Mouse (Mus musculus): ENCODE measurements around the gene Gm20388.

The Gm20388 gene

DNA sequence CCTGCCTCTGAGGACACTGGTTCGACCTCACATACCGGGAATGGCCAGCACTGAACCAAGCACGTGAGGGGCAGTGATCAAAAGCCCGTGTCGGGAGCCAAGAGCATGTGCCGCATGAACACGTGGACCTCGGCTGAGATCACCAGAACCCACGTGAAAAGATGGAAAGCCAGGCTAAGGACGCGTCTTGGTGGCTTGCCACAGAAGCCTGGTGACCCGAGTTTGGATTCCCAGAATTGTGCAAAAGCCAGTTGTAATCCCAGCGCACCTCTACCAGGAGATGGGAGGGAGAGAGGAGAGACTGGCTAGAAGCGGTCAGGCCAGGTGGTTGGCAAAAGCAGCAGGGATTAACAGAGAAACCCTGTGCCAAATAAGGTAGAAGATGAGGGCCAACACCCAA is 2605.1 kb downstream of the Gm20388 start:
- in situ Hi-C loops (cut with MboI, MseI): no loop called here

DNA sequence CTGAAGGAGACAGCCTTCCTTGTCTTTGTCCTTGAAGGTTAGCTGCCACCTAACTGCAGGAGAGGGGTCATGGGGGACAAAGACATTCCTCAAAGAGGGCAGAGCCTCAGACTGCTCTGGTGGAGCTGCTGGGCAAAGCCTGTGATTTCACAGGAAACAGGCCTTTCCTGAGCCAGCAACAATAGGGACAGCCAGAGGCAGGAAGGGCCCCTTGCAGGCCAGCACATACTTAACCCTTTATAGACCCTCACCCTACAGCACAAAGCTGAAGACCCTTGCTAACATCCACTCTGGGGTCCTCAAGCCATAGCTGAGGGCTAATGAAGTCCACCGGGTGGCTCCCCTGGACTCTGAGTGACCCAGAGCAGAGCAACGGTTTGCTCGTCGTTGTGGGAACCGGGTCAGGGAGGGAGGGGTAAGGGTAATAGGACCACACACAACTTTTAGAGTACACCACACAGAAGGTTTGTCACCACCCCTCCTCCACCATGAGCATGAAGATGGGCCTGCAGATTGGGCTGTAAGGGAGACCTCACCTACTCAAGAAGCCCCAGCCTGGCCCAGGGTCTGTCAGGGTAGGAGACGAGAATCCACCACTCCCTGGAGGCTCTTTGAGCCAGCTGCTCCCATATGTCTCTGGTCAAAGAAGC is 2607.0 kb downstream of the Gm20388 start:
- in situ Hi-C loops (cut with MboI, MseI): no loop called here

DNA sequence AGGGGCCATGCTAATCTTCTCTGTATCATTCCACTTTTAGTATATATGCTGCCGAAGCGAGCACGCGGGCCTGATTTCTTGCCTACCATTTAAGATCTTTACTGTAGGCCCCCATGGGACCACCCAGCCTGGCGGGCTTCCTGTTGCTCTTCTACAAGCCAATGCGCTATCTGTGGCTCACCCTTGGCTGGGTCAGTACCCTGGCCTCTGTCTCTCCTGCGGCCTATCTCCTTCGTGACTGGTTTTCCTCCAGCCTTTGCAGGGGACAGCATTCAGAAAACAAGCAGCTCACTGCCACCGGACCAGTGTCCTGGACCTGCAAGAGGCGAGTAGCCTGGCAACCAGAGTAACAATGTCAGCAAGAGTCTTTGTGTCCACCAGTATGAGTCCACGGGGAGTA is 2610.0 kb downstream of the Gm20388 start:
- in situ Hi-C loops (cut with MboI, MseI): loop anchor here (10.0 kb wide), 1 partner anchor 836 kb away; no protein-coding TSS in a partner anchor

DNA sequence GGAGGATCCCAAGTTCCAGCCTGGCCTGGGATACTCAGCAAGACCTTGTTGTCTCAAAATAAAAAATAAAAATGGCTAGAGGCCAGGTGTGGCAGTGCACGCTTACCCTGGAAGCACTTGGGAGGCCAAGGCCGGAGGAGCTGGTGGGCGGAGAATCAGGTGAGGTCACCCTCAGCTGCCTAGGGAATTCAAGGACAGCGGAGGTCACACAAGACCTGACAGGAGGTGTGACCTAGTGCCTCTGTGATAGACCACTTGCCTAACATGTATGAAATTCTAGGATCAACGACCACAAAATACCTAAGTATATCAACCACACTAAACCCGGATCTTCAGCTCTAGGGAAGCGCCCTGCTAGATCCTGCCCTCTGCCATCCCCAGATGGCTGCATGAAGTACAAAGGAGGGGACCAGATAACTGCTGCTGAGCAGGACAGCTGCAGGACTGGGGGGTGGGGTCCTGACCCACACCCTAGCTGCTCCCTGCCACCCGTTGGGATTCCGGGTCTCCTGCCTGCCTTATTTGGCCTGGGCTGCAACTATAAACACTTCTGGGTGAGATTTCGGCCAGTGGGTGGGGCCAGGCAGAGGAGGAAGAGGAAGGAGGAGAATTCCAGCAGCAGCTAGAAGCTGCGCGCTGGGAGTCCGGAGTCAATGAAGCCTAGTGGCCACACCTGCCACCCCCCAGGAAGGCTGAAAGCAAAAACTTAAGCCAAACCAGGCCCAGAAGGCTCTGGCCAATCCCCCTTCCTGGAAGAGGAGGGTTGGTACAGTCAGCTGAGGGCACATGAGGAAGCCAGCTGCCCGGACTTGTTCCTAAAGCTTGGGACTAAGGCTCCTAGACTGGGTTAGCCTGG is 2612.4 kb downstream of the Gm20388 start:
- in situ Hi-C loops (cut with MboI, MseI): loop anchor here (10.0 kb wide), 1 partner anchor 838 kb away; no protein-coding TSS in a partner anchor

DNA sequence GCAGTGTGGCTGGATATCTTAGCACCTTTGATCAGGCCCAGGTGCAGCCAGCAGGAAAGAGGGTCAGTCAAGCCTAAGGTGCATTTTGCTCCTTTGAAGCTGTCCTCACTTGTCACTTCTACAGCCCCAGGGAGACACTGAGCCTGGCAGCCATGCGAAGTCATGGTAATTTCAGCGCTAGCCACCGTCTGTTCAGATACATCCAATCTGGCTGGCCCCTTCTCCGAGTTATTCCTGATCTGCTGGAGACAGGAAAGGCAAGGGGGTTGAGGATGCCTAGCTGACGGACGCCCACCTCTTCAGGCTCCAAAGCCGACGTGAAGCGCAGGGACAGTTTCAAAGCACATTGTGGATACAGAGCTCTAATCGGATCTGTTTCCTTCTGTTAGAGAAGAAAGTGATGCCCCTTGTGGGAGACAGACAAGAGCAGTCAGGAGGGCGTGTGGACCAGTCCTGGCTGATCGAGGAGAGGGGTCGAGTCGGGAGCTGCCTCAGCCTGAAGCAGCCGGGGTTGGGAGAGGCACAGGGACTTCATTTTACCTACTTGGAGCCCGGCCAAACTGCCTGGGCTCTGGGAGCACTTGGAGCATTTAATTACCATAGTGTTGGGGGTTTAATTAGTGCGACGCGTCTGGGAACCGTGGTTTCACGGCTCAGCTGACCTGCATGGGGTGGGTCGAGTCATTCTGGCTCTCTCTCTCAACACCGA is 2613.2 kb downstream of the Gm20388 start:
- in situ Hi-C loops (cut with MboI, MseI): loop anchor here (10.0 kb wide), 1 partner anchor 839 kb away; no protein-coding TSS in a partner anchor

DNA sequence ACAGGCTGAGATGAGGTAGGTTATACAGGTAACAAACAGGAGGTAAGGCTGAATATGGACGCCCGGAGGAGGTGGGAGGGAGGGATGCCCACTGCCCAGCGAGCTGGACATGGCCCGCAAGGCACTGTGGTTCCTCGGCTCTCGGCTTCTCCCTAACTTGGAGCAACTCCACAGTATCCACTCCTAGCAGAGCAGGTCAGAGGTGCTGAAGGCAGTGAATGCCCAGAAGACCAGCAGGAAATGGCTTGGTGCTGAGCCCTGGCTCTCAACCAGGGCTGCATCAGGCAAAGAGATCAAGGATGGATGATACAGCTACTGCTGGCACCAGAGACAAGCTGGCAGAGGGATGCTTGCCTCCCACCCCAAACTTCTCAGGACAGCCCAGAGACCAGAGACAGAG is 2613.9 kb downstream of the Gm20388 start:
- in situ Hi-C loops (cut with MboI, MseI): loop anchor here (10.0 kb wide), 1 partner anchor 840 kb away; no protein-coding TSS in a partner anchor

DNA sequence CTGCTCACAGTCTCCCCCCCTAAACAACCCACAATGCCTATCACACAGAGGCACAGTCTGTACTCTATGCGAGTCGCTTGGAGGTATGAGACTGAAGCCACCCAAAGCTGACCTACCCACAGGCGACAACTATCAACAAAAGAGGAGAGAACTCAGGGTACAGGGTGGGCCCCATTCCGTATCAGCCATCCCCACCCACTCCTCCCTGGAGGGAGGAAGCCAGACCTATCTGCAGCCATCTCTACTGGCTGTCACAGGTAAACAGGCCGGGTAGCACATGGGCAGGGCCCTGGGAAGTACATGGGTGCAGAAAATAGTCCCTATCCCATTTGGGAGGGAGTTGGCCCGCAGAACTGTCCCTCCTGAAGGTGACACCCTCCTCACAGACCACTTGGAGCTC is 2614.4 kb downstream of the Gm20388 start:
- in situ Hi-C loops (cut with MboI, MseI): loop anchor here (10.0 kb wide), 1 partner anchor 840 kb away; no protein-coding TSS in a partner anchor

DNA sequence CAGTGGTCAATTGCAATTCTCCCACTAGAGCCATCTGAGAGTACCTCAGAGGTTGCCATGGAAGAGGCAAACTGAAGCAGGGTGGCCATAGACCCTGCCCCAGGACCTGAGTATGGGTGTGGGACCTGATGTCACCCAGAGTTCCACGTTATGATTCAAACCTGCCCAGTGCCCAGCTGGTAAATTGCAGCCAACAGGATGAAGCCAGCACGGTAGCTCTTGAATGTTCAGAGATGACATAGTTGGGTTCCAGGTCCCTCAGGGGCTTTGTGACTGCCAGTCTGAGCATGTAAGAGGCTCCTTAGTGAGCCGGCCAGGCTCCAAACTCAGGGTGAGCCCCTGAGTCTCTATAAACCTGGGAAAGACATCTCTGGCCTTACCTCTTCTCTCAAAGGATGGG is 2615.4 kb downstream of the Gm20388 start:
- in situ Hi-C loops (cut with MboI, MseI): loop anchor here (10.0 kb wide), 1 partner anchor 841 kb away; no protein-coding TSS in a partner anchor

DNA sequence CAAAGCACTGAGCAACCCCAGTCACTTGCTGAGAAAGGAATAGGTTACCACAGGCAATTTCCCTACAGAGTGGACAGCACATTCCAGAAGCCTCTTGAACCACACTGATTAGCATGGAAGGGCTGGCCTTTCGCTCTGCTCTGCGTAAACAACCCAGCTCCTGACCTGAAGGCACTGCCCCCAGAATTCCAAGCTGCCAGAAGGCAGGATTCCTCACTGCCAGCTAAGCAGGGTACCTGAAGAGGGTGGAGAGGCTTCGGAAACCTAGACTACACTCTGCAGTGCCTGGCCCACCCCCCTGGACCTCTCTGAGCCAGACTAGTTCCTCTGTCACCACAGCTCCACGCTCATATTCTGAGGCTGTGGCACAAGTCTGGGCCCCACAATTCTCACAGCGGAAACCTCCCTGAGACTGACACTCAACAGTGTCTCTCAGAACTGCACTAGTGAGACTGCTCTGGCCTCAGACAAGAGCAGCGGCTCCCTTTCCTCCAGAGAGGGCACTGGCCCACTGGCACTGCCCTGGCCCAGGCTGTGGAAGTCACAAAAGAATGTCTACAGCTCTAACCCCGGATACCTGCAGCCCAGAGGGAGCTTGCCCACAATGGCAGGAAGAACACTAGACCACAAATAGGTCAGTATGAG is 2616.0 kb downstream of the Gm20388 start:
- in situ Hi-C loops (cut with MboI, MseI): loop anchor here (10.0 kb wide), 1 partner anchor 842 kb away; no protein-coding TSS in a partner anchor

DNA sequence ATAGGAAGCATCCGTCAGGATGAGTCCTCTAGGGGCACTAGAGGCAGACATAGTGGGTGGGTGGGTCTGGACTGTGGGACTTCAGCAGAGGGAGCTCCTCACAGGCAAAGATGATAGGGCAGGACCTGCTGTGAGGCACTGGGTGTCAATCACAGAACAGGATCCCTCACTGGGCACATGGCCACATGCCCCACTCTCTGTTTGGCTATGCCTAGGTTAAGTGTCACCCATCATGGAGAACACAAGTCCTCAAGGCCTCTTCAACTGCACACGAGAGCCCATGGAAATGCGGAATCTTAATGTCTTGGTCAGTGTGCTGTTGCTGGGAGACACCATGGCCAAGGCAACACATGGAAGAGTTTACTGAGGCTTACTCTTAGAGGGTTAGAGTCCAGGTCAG is 2617.3 kb downstream of the Gm20388 start:
- in situ Hi-C loops (cut with MboI, MseI): loop anchor here (10.0 kb wide), 1 partner anchor 843 kb away; no protein-coding TSS in a partner anchor

DNA sequence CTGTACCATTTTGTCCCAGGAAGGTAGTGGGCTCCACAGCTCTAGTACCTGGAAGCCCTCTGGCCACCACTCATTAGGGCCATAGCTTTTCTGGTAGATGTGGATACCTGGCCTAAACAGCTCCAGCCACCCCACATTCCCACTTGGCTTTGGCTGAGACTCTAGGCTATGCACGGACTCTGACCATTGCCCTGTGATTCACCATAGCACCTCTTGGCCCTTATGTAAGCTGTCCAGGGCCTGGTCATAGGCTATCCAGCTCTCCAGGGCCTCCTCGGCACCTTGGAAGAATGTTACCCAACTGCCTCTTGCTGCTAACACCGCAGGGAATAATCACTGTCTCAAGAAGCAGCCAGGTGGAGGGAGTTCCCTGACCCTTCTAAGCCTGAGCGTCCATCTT is 2618.5 kb downstream of the Gm20388 start:
- in situ Hi-C loops (cut with MboI, MseI): loop anchor here (10.0 kb wide), 1 partner anchor 844 kb away; no protein-coding TSS in a partner anchor

DNA sequence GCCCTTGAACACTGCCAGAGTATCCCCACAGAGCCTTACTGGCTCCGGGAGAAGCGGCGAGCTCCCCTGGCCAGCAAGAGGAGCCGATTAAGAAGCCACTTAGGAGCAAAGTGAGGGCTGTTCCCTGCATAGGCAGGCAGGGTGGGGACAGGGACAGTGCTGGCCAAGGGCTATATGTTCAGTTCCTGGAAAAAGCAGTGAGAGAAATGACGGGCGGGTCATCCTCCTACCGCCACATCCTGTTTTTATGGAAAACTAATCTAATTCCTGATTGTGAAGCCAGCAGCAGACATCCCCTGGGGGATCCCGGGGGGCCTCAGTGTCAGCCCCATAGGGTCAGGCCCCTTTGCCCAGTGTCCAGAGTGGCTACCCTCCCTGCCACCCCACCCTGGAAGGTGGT is 2620.7 kb downstream of the Gm20388 start:
- in situ Hi-C loops (cut with MboI, MseI): no loop called here

DNA sequence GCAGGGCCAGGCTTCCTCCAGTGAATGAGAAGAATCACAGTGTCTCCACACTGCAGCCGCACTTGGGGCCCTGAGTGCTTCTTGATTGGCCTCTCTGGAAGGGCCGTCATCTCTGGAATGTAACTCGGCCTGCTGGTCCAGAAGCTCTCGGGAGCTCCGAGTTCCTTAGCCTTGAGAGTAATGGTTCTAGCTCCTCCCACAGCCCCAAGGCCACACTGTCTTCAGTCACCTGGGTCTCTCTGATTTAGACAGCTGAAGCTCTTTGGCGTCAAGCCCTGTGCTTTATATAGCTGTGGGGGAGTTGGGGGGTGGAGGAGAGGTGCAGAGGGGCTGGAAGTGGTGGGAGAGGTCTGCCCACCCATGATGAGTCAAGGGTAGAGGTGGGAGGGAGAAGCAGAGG is 2626.4 kb downstream of the Gm20388 start:
- in situ Hi-C loops (cut with MboI, MseI): no loop called here

DNA sequence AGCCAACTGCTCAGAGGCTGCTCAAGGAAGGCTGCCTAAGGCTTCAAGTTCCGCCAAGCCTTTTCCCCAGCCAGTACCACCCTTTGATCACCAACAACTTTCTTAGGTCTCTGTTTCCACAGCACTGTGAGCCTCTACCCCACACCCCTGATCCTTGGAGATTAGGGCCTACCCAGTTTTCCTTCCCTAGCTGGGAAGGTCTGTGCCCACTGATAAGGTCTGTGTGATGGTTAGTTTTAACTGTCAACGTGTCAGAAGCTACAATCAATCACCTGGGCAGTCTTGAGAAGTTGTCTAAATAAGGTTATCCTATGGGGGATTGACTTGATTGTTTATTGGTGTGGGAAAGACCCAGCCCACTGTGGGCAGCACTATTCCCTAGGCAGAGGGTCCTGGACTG is 2627.2 kb downstream of the Gm20388 start:
- in situ Hi-C loops (cut with MboI, MseI): no loop called here

DNA sequence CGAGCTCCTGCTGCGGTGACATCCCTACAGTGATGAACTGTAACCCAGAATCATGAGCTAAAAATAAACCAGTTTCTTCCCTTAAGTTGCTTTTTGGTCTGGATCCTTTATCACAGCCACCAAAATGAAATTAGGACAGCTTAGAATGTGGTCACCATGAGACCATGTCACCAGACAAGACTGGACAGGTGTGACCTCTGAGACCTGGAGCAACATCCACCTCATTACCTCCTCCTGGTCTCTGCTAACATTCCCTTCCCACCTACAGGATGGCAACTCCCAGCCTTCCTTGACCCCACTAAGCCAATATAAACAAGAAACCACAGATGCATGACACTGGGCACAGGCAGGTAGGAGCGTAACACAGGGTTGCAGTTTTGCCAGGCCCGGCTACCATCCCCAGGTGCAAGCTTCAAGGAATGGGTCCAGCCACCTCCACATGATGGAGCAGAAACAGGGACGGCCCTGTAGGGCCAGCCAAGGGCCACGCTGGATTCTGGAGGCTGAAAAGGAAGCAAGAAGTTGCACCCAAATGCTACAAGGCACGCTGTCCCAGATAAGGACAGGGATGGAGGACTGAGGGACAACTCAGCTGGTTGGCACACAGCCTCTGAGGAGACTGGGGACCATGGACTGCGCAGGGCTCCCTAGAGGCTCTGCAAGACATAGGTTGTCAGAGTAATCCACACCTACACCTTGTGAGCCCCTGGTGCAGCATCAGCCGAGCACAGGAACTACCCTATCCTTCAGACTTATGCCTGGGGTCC is 2627.9 kb downstream of the Gm20388 start:
- in situ Hi-C loops (cut with MboI, MseI): no loop called here

DNA sequence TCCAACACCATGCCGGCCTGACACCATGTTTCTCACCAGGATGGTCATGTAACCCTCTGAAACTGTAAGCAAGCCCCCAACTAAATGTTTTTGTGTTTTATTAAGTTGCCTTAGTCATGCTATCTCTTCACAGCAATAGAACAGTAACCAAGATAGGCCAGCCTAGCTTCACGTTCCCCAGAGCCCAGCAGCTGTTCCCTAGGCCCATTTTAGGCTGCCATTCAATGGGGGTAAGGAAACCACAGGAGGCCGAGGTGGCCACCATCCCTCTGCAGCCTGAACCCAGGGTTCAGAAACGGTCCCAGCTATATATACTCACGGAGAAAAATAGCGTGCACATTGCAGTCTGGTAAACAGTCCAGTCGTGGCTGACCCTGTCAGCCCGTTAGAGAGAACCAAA is 2633.5 kb downstream of the Gm20388 start:
- in situ Hi-C loops (cut with MboI, MseI): no loop called here

DNA sequence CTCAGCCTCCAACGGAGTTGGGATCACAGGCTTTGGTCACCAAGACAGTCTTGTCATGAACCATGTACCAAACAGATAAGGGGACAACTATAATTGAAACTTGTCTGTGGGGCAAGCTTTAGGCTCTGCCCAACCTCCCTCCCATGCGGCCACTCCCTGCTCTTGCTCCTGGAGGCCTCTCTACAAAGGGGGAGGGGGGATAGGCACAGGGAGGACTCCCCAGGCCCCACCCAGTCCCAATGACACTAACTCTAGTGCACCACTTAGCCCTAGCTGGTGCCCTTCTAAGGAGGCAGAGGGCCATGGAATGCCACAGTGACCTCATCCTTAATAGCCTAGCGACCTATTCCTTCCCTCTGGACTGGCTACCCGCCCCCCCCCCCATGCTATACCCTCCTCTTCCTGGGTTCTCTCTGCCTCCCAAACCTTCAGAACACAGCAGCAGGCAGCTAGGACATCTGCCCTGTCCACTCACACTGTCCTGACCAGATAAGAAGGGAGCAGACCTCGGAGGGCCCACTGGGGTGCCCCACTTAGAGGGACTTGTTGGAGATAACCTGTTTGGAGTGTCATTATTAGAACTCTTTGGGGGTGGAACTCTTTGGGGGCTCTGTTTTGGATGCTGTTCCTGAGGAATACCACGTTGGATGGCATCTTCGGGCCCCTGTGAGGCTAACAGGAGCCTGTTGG is 2635.6 kb downstream of the Gm20388 start:
- in situ Hi-C loops (cut with MboI, MseI): no loop called here

DNA sequence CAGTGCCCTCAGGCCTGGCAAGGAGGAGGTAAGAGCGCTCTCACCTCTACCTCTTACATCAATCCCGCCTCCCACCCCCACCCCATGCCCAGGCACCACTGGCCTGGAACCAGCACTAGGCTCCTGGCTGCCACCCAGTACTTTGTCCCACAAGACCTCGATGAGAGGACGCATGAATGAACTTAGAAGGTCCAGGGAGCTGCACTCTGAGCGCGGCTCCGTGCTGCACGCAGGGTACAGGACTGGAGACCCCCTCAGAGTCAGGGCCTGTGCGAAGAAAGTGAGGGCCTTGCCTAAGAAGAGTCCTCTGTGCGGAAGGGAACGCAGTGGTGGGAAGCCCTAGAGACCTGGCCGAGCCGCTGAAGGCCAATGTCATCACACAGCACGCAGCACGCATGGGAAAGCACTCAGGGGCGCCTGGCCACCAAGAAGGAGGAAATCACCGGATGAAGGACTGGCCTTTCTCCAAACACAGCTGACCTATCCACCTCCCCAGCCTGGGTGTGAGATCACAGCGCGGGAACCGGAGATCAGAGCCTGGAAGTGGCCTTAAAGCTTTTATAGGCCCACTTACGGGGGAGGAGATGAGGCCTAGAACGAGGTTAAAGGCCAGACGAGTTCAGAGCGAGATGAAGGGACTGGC is 2636.3 kb downstream of the Gm20388 start:
- in situ Hi-C loops (cut with MboI, MseI): no loop called here

DNA sequence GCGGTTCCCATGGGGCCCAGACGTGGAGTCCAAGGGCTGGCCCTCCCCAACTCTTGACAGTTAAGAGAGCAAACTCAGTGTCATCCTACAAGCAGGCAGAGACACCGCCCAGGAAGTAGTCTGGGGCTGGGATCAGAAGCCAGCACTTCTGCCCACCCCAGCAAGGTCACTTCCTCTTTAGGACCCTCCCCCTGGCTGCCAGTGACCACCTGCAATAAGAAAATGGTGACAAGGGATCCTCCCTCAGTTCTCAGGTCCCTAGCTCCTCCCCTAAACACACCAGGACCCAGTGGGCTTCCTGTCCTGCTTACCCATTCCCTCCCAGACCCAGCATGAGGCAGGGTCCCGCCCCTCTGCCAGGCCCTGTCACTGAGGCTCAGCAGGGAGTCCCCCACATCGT is 2637.2 kb downstream of the Gm20388 start:
- in situ Hi-C loops (cut with MboI, MseI): no loop called here

DNA sequence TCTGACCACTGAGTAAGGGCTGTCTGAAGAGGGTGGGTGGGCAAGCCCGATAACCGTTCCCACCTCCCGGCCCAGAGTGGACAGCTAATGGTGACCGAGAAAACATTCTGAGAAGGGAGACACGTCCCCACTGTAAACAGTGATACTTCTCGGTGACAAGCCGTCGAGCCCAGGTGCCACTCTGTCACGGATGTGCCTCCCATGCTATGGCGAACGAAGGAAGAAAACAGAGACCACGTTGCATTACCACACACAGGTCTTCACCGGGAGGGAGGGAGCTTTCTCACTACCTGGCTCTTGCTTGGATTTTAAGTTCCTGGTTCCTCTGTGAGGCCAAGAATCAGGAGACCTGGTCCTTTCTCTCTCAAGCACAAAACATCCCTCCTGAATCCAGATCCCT is 2637.7 kb downstream of the Gm20388 start:
- in situ Hi-C loops (cut with MboI, MseI): no loop called here

Data from T-helper 1 cell (primary cell).